Mouse (Mus musculus) ES-Bruce4 (cell line): ENCODE results near the gene Vwce.

Experiments
- CTCF ChIP-seq: IDR thresholded peaks from one replicate; pipeline ENCODE4 v1.8.1; 2011; ENCODE audit warnings: low read depth, low read length
- POLR2A ChIP-seq: IDR thresholded peaks from one replicate; pipeline ENCODE4 v1.8.1; 2011; ENCODE audit warnings: low read length; ENCODE audit not compliant: insufficient read depth

GRCm38 (mm10) chr19:10710751-10711150, 76.7 kb downstream of the Vwce start:
- TF ChIP-seq POLR2A (no peak), CTCF (no peak)
